Mouse (Mus musculus) megakaryocyte, embryonic 14.5 days (primary cell): ENCODE data around the gene Fam20c. TPM values are rescaled to one million over a fixed set of nuclear protein-coding genes. Genes with fewer than 3 reads are reported as not detected.

Experiments
- H3K27me3 ChIP-seq: replicated peaks from 2 replicates; pipeline ENCODE3; 2012; ENCODE audit warnings: inconsistent platforms
- H3K36me3 ChIP-seq: replicated peaks from 2 replicates; pipeline ENCODE3; 2012; ENCODE audit warnings: low read length, inconsistent platforms, mixed read lengths
- H3K4me1 ChIP-seq: 2 replicates; pipeline ENCODE4 v1.6.1; 2012; ENCODE audit warnings: inconsistent platforms
- H3K4me3 ChIP-seq: replicated peaks from 2 replicates; pipeline ENCODE3; 2012; ENCODE audit warnings: moderate library complexity, mild to moderate bottlenecking, inconsistent platforms
- H3K9me3 ChIP-seq: 2 replicates; pipeline ENCODE4 v1.6.1; 2012; ENCODE audit warnings: inconsistent platforms
- FLI1 ChIP-seq: IDR thresholded peaks from 2 replicates; pipeline ENCODE4 v1.6.1; 2012; ENCODE audit warnings: low read length, inconsistent platforms, mixed read lengths
- GATA1 ChIP-seq: IDR thresholded peaks from 3 replicates; pipeline ENCODE4 v1.6.1; 2012; ENCODE audit warnings: mixed read lengths, low read length, inconsistent platforms, borderline replicate concordance
- polyA plus RNA-seq: library from polyadenylated mRNA; stranded (reverse); fragments of >175 nt; gene quantifications from 2 replicates; pipeline ENCODE4 v1.2.3, GENCODE M21; 2012; ENCODE audit warnings: low replicate concordance; ENCODE audit not compliant: insufficient read depth

Gene Fam20c
- polyA plus RNA-seq, 1 experiment = 54.6 TPM

- Histone ChIP-seq H3K4me3 (no peak overlapping the region), H3K27me3 (peaks cover 50% of the 10 kb centered on the region), H3K9me3 (peaks cover 10% of the 10 kb centered on the region), H3K4me1 (no peaks in the 10 kb centered on the region), H3K36me3 (no peaks in the 10 kb centered on the region)
- TF ChIP-seq GATA1 (no peak), FLI1 (no peak)
Observed at GRCm38 (mm10) chr5:138769126-138769525, 14.8 kb downstream of the Fam20c start.

DNA sequence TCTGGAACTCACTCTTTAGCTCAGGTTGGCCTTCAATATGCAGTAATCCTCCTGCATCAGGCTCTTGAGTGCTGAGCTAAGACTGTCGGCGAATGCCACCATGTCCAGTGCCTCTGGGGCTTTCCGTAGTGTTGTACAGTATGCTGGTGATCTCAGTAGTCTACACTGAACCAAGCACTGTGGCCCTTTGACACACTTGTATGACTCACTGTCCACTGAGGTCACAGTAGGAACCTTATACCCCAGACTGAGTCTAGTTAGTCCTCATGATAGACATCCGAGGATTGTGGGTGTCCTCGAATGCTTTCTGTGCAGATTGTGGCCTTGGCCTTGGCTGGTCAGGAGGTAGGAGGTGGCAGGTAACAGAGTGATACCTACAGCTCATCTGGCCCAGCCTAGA lies 20.8 kb downstream of the Fam20c start:
- Histone ChIP-seq H3K4me1 (peaks cover 12% of the 10 kb centered on the region), H3K27me3 (peaks cover 37% of the 10 kb centered on the region)

GRCm38 (mm10) chr5:138776346-138776745 lies 22.0 kb downstream of the Fam20c start:
- Histone ChIP-seq H3K27me3 (peaks cover 34% of the 10 kb centered on the region), H3K36me3 (no peaks in the 10 kb centered on the region), H3K4me1 (peaks cover 12% of the 10 kb centered on the region), H3K9me3 (no peaks in the 10 kb centered on the region), H3K4me3 (no peak overlapping the region)
- TF ChIP-seq FLI1 (no peak), GATA1 (no peak)

More for the DNA sequence above, 20.8 kb downstream of the Fam20c start:
- no peaks in the 10 kb centered on the region for H3K9me3 ChIP-seq
- TF ChIP-seq GATA1 (no peak), FLI1 (no peak)
- no peaks in the 10 kb centered on the region for H3K36me3 ChIP-seq
- H3K4me3 ChIP-seq = no peak overlapping the region

- no peak for TF ChIP-seq GATA1
- TF ChIP-seq FLI1 = no peak
- Histone ChIP-seq H3K36me3 (no peaks in the 10 kb centered on the region), H3K4me1 (peaks cover 12% of the 10 kb centered on the region), H3K9me3 (no peaks in the 10 kb centered on the region), H3K4me3 (no peak overlapping the region), H3K27me3 (peaks cover 35% of the 10 kb centered on the region)
Observed at GRCm38 (mm10) chr5:138778731-138779463, 24.6 kb downstream of the Fam20c start.

DNA sequence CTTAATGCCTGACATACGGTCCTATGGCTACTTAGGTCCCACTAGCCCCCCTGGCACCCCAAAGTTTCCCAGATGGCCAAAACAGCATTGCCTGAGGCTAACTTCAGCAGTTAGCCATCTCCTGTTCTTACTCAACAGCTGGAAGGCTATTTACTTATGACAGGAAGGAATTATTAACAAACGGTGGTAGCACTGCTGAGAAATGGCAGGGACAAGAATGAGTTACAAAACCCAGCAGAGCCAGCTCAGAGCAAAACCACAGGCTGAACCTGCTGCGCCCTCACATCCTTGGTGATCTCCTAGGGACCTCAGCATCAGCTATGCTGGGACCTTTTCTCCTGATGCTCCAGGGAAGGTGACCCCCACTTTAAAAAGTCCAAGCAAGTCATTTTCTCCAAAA lies 25.3 kb downstream of the Fam20c start:
- no peaks in the 10 kb centered on the region for H3K9me3 ChIP-seq
- peaks cover 34% of the 10 kb centered on the region for H3K27me3 ChIP-seq
- no peaks in the 10 kb centered on the region for H3K36me3 ChIP-seq
- H3K4me3 ChIP-seq = no peak overlapping the region
- peaks cover 12% of the 10 kb centered on the region for H3K4me1 ChIP-seq
- TF ChIP-seq GATA1 (no peak), FLI1 (no peak)

DNA sequence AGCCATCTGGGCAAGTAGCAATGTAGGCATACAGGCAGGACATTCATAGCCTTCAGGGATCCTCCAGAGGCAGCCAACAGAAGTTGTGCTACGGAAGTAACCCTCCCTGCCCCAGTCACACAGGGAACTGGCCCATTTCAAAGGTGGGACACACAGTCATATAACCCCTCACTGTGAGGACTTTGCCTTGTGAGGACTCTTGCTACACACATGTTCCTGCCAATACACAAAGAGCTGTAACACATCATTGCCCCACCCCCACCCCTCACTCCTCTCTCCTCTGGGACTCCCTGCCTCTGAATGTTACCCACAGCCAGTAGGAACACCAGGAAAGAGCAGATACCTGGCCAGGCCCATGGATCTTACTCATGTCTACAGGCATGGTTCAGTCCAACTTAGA lies 28.4 kb downstream of the Fam20c start:
- Histone ChIP-seq H3K4me3 (no peak overlapping the region), H3K36me3 (no peaks in the 10 kb centered on the region)
- TF ChIP-seq GATA1 (no peak), FLI1 (no peak)

GRCm38 (mm10) chr5:138783181-138783580 lies 28.9 kb downstream of the Fam20c start:
- TF ChIP-seq GATA1 = no peak
- no peak for TF ChIP-seq FLI1
- Histone ChIP-seq H3K4me1 (peaks cover 6% of the 10 kb centered on the region), H3K27me3 (peaks cover 52% of the 10 kb centered on the region), H3K4me3 (no peak overlapping the region), H3K36me3 (no peaks in the 10 kb centered on the region), H3K9me3 (no peaks in the 10 kb centered on the region)

More for the DNA sequence above, 28.4 kb downstream of the Fam20c start:
- H3K9me3 ChIP-seq = no peaks in the 10 kb centered on the region
- H3K27me3 ChIP-seq = peaks cover 47% of the 10 kb centered on the region
- H3K4me1 ChIP-seq = peaks cover 6% of the 10 kb centered on the region

DNA sequence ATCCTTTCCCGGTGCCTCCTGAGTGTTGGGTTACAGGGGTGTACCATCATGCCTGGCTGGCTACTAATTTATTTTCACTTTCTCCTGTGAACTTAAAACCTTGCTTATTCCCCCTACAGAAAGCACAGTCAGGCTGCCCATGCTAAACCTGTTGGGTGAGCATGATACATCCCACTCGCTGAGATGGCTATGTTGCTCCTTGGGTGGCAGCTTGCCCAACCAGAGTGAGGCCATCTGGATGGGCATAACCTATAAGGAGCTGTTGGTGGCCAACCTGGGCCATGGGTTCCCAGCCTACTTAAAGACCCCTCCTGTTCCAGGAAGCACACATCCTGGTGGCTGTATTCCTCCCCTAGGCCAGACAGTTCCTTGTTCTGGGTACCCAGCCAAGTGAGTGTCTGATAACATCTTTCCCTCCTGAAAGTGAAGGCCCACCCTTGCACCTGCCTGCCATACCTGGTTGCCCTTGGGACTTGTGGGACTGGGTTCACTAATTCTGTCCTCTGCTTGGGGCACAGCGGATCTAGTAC lies 31.7 kb downstream of the Fam20c start:
- Histone ChIP-seq H3K4me3 (no peak overlapping the region), H3K27me3 (peaks cover 61% of the 10 kb centered on the region), H3K9me3 (peaks cover 4% of the 10 kb centered on the region; the same call in 1 of the 2 replicates), H3K4me1 (no peaks in the 10 kb centered on the region), H3K36me3 (no peaks in the 10 kb centered on the region)
- no peak for TF ChIP-seq FLI1
- no peak for TF ChIP-seq GATA1

DNA sequence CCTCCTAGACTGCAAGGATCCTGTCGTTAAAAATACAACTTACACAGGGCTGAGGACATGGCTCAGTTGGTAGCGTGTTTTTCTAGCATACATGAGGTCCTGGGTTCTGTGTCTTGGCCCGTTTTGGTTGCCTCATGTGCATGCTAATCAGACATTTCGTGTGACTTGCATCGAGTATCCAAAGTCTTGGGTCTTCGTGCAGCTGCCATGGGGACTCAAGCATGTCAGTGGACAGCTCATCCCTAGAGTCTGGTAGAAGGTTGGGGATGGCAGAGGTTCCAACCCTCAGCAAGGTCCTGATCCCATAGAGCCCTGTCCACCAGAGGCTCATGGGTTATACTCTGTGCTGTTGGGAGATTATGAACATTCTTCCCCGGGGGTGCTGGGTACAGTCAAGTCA lies 33.3 kb downstream of the Fam20c start:
- H3K36me3 ChIP-seq = no peaks in the 10 kb centered on the region
- peaks cover 60% of the 10 kb centered on the region for H3K27me3 ChIP-seq
- TF ChIP-seq GATA1 (no peak), FLI1 (no peak)

DNA sequence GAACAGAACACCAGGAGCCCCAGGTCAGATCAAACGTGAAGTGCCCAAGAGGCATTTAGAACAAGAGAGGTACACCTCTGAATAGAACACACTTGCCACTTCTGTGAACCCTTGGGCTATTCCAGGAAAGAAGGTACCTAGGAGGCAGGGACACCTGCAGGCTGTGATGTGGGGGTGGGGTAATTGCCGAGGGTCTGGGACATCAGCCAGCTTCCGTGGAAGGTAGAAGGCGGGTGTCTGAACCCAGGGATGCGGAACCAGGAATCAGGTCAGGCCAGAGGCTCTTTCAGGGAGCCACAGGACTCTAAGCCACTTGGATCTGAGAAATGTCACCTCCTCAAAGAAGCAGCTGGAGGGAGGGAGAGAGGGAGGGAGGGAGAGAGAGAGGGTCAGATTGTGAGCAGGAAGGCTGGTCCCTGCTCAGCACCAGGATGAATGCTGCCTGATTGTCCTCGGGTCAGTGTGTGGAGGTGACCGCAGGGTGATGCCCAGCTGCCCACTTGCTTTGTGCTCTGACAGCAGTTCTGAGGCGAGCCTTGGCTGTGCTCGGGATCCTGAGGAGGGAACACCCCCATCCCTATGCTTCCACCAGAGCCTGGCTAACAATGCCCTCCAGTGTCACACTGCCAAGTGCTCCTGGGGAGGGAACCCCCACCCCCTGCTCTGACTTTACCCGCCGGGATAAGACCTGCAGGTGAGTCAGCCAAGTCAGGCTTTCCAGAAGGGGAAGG lies 34.3 kb downstream of the Fam20c start:
- Histone ChIP-seq H3K36me3 (no peaks in the 10 kb centered on the region), H3K4me1 (no peaks in the 10 kb centered on the region), H3K9me3 (peaks cover 19% of the 10 kb centered on the region), H3K4me3 (peak overlapping the region; percentile 1), H3K27me3 (peaks cover 60% of the 10 kb centered on the region)
- no peak for TF ChIP-seq FLI1
- TF ChIP-seq GATA1 = no peak

More for the DNA sequence above, 33.3 kb downstream of the Fam20c start:
- Histone ChIP-seq H3K9me3 (peaks cover 19% of the 10 kb centered on the region), H3K4me3 (no peak overlapping the region), H3K4me1 (no peaks in the 10 kb centered on the region)
